Mouse (Mus musculus) MEL (cell line): Measurements from ENCODE around the gene Dcdc2a. TPM values are rescaled to one million over a fixed set of nuclear protein-coding genes. Genes with fewer than 3 reads are reported as not detected.

Experiments used
- DNase-seq: peaks from one replicate; pipeline ENCODE4 v3.0.0; 2011; ENCODE audit warnings: low read depth, low spot score
- H3K27ac ChIP-seq: 2 replicates; pipeline ENCODE4 v1.5.1; 2012; ENCODE audit warnings: low read depth, mild to moderate bottlenecking, control low read depth, low read length, moderate library complexity; ENCODE audit not compliant: control insufficient read depth
- H3K27me3 ChIP-seq, 2 experiments: fragments of 150-350 bp in 1 of 2; sonication (generic) in 1 of 2; 2 replicates each; pipeline ENCODE4 v1.6.1; 2012; ENCODE audit warnings: low read length in 2 of 2, mild to moderate bottlenecking in 2 of 2, improper control_type of control experiment in 1 of 2, moderate library complexity in 1 of 2; ENCODE audit not compliant: insufficient read depth in 2 of 2, control insufficient read depth in 1 of 2
- H3K36me3 ChIP-seq, 2 experiments: 2 replicates each; pipeline ENCODE4 v1.6.1; 2012 to 2014; ENCODE audit warnings: low read length in 2 of 2, improper control_type of control experiment in 1 of 2, inconsistent platforms in 1 of 2, mild to moderate bottlenecking in 1 of 2; ENCODE audit not compliant: insufficient read depth in 2 of 2, control insufficient read depth in 1 of 2
- H3K4me1 ChIP-seq, 2 experiments: fragments of 150-350 bp in 1 of 2; sonication (generic) in 1 of 2; 2 replicates each; pipeline ENCODE4 v1.6.1; 2012; ENCODE audit warnings: low read length in 2 of 2, improper control_type of control experiment in 1 of 2, mild to moderate bottlenecking in 1 of 2; ENCODE audit not compliant: insufficient read depth in 2 of 2, control insufficient read depth in 1 of 2
- H3K4me3 ChIP-seq, 2 experiments: fragments of 150-350 bp in 1 of 2; sonication (generic) in 1 of 2; 2 replicates each; pipeline ENCODE4 v1.5.1; 2012; ENCODE audit warnings: low read depth in 2 of 2, low read length in 2 of 2, mild to moderate bottlenecking in 2 of 2, moderate library complexity in 2 of 2, control low read depth in 1 of 2, improper control_type of control experiment in 1 of 2; ENCODE audit not compliant: control insufficient read depth in 1 of 2, insufficient read depth in 1 of 2
- H3K79me2 ChIP-seq: 2 replicates; pipeline ENCODE4 v1.6.1; 2012; ENCODE audit warnings: mild to moderate bottlenecking, low read length, moderate library complexity; ENCODE audit not compliant: control insufficient read depth, poor library complexity, insufficient read depth
- H3K9ac ChIP-seq: 2 replicates; pipeline ENCODE4 v1.6.1; 2012; ENCODE audit warnings: low read depth, mild to moderate bottlenecking, control low read depth, low read length, moderate library complexity; ENCODE audit not compliant: control insufficient read depth, poor library complexity, severe bottlenecking
- H3K9me3 ChIP-seq: fragments of 150-350 bp; sonication (generic); replicated peaks from 2 replicates; pipeline ENCODE4 v1.6.1; 2012; ENCODE audit warnings: mild to moderate bottlenecking, low read length, improper control_type of control experiment, moderate library complexity; ENCODE audit not compliant: insufficient read depth
- CHD1 ChIP-seq: IDR thresholded peaks from 2 replicates; pipeline ENCODE4 v1.6.1; 2012; ENCODE audit warnings: low read depth, mild to moderate bottlenecking, inconsistent platforms, low read length, improper control_type of control experiment
- CHD2 ChIP-seq: IDR thresholded peaks from 2 replicates; pipeline ENCODE4 v1.6.1; 2011; ENCODE audit warnings: low read length, improper control_type of control experiment
- ELF1 ChIP-seq: IDR thresholded peaks from 2 replicates; pipeline ENCODE4 v1.6.1; 2014; ENCODE audit warnings: low read depth, mild to moderate bottlenecking, inconsistent platforms, low read length, improper control_type of control experiment, moderate library complexity
- ETS1 ChIP-seq: IDR thresholded peaks from 2 replicates; pipeline ENCODE4 v1.6.1; 2012; ENCODE audit warnings: low read depth, mild to moderate bottlenecking, inconsistent platforms, low read length, improper control_type of control experiment, moderate library complexity
- GABPA ChIP-seq: IDR thresholded peaks from 2 replicates; pipeline ENCODE4 v1.6.1; 2012; ENCODE audit warnings: low read depth, mild to moderate bottlenecking, inconsistent platforms, low read length, improper control_type of control experiment, moderate library complexity
- GATA1 ChIP-seq: IDR thresholded peaks from 2 replicates; pipeline ENCODE4 v1.6.1; 2011; ENCODE audit warnings: low read depth, low read length, improper control_type of control experiment
- MAX ChIP-seq: IDR thresholded peaks from 2 replicates; pipeline ENCODE4 v1.6.1; 2011; ENCODE audit warnings: low read length, improper control_type of control experiment
- MAZ ChIP-seq: IDR thresholded peaks from 2 replicates; pipeline ENCODE4 v1.6.1; 2012; ENCODE audit warnings: low read depth, mild to moderate bottlenecking, inconsistent platforms, low read length, improper control_type of control experiment
- MEF2A ChIP-seq: IDR thresholded peaks from 2 replicates; pipeline ENCODE4 v1.6.1; 2014; ENCODE audit warnings: low read depth, mild to moderate bottlenecking, inconsistent platforms, low read length, improper control_type of control experiment; ENCODE audit not compliant: poor library complexity, insufficient replicate concordance, severe bottlenecking; ENCODE audit errors: extremely low read depth
- MYB ChIP-seq: IDR thresholded peaks from 2 replicates; pipeline ENCODE4 v1.6.1; 2011; ENCODE audit warnings: mild to moderate bottlenecking, low read depth, low read length, improper control_type of control experiment
- MYC ChIP-seq: IDR thresholded peaks from 2 replicates; pipeline ENCODE4 v1.6.1; 2011; ENCODE audit warnings: low read depth, mild to moderate bottlenecking, low read length, improper control_type of control experiment, moderate library complexity
- POLR2AphosphoS2 ChIP-seq: IDR thresholded peaks from 2 replicates; pipeline ENCODE4 v1.6.1; 2011; ENCODE audit warnings: low read length, improper control_type of control experiment
- RAD21 ChIP-seq: IDR thresholded peaks from 2 replicates; pipeline ENCODE4 v1.6.1; 2011; ENCODE audit warnings: mild to moderate bottlenecking, low read depth, low read length, improper control_type of control experiment
- RCOR1 ChIP-seq: IDR thresholded peaks from 2 replicates; pipeline ENCODE4 v1.6.1; 2012; ENCODE audit warnings: low read depth, mild to moderate bottlenecking, inconsistent platforms, low read length, improper control_type of control experiment
- SIN3A ChIP-seq: IDR thresholded peaks from 2 replicates; pipeline ENCODE4 v1.6.1; 2012; ENCODE audit warnings: low read length, improper control_type of control experiment, inconsistent platforms
- SMC3 ChIP-seq: IDR thresholded peaks from 2 replicates; pipeline ENCODE4 v1.6.1; 2011; ENCODE audit warnings: low read depth, low read length, improper control_type of control experiment
- TAL1 ChIP-seq: IDR thresholded peaks from 2 replicates; pipeline ENCODE4 v1.6.1; 2012; ENCODE audit warnings: mild to moderate bottlenecking, inconsistent platforms, low read length, moderate library complexity, mixed read lengths
- UBTF ChIP-seq: IDR thresholded peaks from 2 replicates; pipeline ENCODE4 v1.6.1; 2012; ENCODE audit warnings: low read depth, mild to moderate bottlenecking, inconsistent platforms, low read length, improper control_type of control experiment, moderate library complexity, borderline replicate concordance; ENCODE audit not compliant: insufficient read depth
- USF1 ChIP-seq: IDR thresholded peaks from 2 replicates; pipeline ENCODE4 v1.6.1; 2014; ENCODE audit warnings: low read depth, mild to moderate bottlenecking, inconsistent platforms, low read length, improper control_type of control experiment, moderate library complexity
- USF2 ChIP-seq, 2 experiments: IDR thresholded peaks; 2 replicates each; pipeline ENCODE4 v1.6.1; 2011 to 2012; ENCODE audit warnings: improper control_type of control experiment in 2 of 2, low read length in 2 of 2, borderline replicate concordance in 1 of 2, inconsistent platforms in 1 of 2, low read depth in 1 of 2, mild to moderate bottlenecking in 1 of 2; ENCODE audit not compliant: insufficient read depth in 1 of 2
- ZMIZ1 ChIP-seq: IDR thresholded peaks from 2 replicates; pipeline ENCODE4 v1.6.1; 2012; ENCODE audit warnings: low read depth, mild to moderate bottlenecking, inconsistent platforms, low read length, improper control_type of control experiment, moderate library complexity
- ZNF384 ChIP-seq: IDR thresholded peaks from 2 replicates; pipeline ENCODE4 v1.6.1; 2012; ENCODE audit warnings: low read depth, mild to moderate bottlenecking, inconsistent platforms, low read length, improper control_type of control experiment
- polyA plus RNA-seq, 2 experiments: library from polyadenylated mRNA; stranded (reverse) in 1 of 2; unstranded in 1 of 2; fragments of >175 nt in 1 of 2; fragments of >200 nt in 1 of 2; gene quantifications; 2 replicates each; pipeline versions ENCODE4 v1.2.1 to v1.2.4; 2012; ENCODE audit warnings: low replicate concordance in 2 of 2, low read depth in 1 of 2; ENCODE audit not compliant: insufficient read length in 2 of 2, insufficient read depth in 1 of 2, missing spikeins in 1 of 2
- total RNA-seq: library from RNA; depleted of rRNA; stranded (reverse); fragments of 300-350 nt; gene quantifications from 2 replicates; pipeline ENCODE4 v1.2.3, GENCODE M21; 2012

Dcdc2a gene
- total and polyA plus RNA-seq, 3 experiments, result not detected

GRCm38 (mm10) chr13:25186436-25187325 is 130.9 kb downstream of the Dcdc2a start:
- H3K79me2 ChIP-seq, result no peaks in the 10 kb centered on the region
- no peak for TF ChIP-seq MYC
- TF ChIP-seq SMC3, result no peak
- no peak for TF ChIP-seq CHD2
- TF ChIP-seq USF2 (IDR thresholded peaks at IDR 0.05; ENCODE audit: borderline replicate concordance in 1 of 2, insufficient read depth in 1 of 2, low read depth in 1 of 2, low read length in 2 of 2), result no peak
- no peak for TF ChIP-seq GABPA
- TF ChIP-seq POLR2AphosphoS2, result no peak
- no peak for TF ChIP-seq ZNF384
- TF ChIP-seq TAL1, result no peak
- H3K36me3 ChIP-seq, result no peaks in the 10 kb centered on the region
- H3K4me3 ChIP-seq, result no peak overlapping the region
- no peaks in the 10 kb centered on the region for H3K9me3 ChIP-seq
- H3K4me1 ChIP-seq, result no peaks in the 10 kb centered on the region
- no peaks in the 10 kb centered on the region for H3K27me3 ChIP-seq
- H3K9ac ChIP-seq, result no peak overlapping the region
- H3K27ac ChIP-seq, result no peak overlapping the region
- no peak for DNase-seq

- Histone ChIP-seq H3K79me2 (no peaks in the 10 kb centered on the region), H3K36me3 (no peaks in the 10 kb centered on the region), H3K27me3 (no peaks in the 10 kb centered on the region), H3K27ac (no peak overlapping the region), H3K9me3 (no peaks in the 10 kb centered on the region), H3K9ac (no peak overlapping the region), H3K4me3 (no peak overlapping the region), H3K4me1 (no peaks in the 10 kb centered on the region)
- no peak for TF ChIP-seq MAX
- no peak for TF ChIP-seq ETS1
- no peak for TF ChIP-seq UBTF
- TF ChIP-seq ZNF384, result no peak
- no peak for TF ChIP-seq MYB
- no peak for TF ChIP-seq SIN3A
- TF ChIP-seq GATA1, result no peak
- TF ChIP-seq USF2 (IDR thresholded peaks at IDR 0.05; ENCODE audit: borderline replicate concordance in 1 of 2, insufficient read depth in 1 of 2, low read depth in 1 of 2, low read length in 2 of 2), result no peak
- no peak for TF ChIP-seq RAD21
- TF ChIP-seq CHD1, result no peak
- TF ChIP-seq MEF2A, result no peak
- TF ChIP-seq ZMIZ1, result no peak
- no peak for TF ChIP-seq USF1
- TF ChIP-seq CHD2, result no peak
- TF ChIP-seq TAL1, result no peak
- no peak for TF ChIP-seq RCOR1
- TF ChIP-seq ELF1, result no peak
- TF ChIP-seq GABPA, result no peak
- TF ChIP-seq MAZ, result no peak
- no peak for DNase-seq
Observed at GRCm38 (mm10) chr13:25187326-25187710, 131.5 kb downstream of the Dcdc2a start.
